Mouse (Mus musculus) CH12.LX (cell line): Measurements from ENCODE around the gene Hist1h1d.

Experiments
- CHD2 ChIP-seq: IDR thresholded peaks from 2 replicates; pipeline ENCODE4 v1.6.1; 2011; ENCODE audit warnings: low read length, improper control_type of control experiment
- CTCF ChIP-seq, 2 experiments: IDR thresholded peaks in 1 of 2; conservative IDR thresholded peaks in 1 of 2; 2 replicates each; pipeline ENCODE4 v1.5.1; 2011 to 2012; ENCODE audit warnings: low read depth in 2 of 2, low read length in 2 of 2, improper control_type of control experiment in 1 of 2, inconsistent platforms in 1 of 2, mild to moderate bottlenecking in 1 of 2, moderate library complexity in 1 of 2
- MAFK ChIP-seq: IDR thresholded peaks from 2 replicates; pipeline ENCODE4 v1.6.1; 2011; ENCODE audit warnings: low read length, improper control_type of control experiment; ENCODE audit not compliant: insufficient replicate concordance
- MAX ChIP-seq: IDR thresholded peaks from 2 replicates; pipeline ENCODE4 v1.6.1; 2011; ENCODE audit warnings: low read length, improper control_type of control experiment
- PAX5 ChIP-seq: IDR thresholded peaks from 2 replicates; pipeline ENCODE4 v1.6.1; 2012; ENCODE audit warnings: low read length, inconsistent platforms, mixed read lengths
- POLR2A ChIP-seq: IDR thresholded peaks from 2 replicates; pipeline ENCODE4 v1.6.1; 2011; ENCODE audit warnings: low read depth, mild to moderate bottlenecking, improper control_type of control experiment, low read length
- RAD21 ChIP-seq: IDR thresholded peaks from 2 replicates; pipeline ENCODE4 v1.6.1; 2011; ENCODE audit warnings: low read depth, mild to moderate bottlenecking, low read length, improper control_type of control experiment, moderate library complexity
- SMC3 ChIP-seq: IDR thresholded peaks from 2 replicates; pipeline ENCODE4 v1.6.1; 2011; ENCODE audit warnings: low read depth, low read length, improper control_type of control experiment
- TBP ChIP-seq: conservative IDR thresholded peaks from 2 replicates; pipeline ENCODE4 v1.6.1; 2011; ENCODE audit warnings: low read depth, low read length, improper control_type of control experiment
- TCF12 ChIP-seq: IDR thresholded peaks from 2 replicates; pipeline ENCODE4 v1.6.1; 2014; ENCODE audit warnings: low read depth, mild to moderate bottlenecking, inconsistent platforms, low read length, improper control_type of control experiment
- USF1 ChIP-seq: IDR thresholded peaks from 2 replicates; pipeline ENCODE4 v1.6.1; 2014; ENCODE audit warnings: low read depth, mild to moderate bottlenecking, inconsistent platforms, low read length, improper control_type of control experiment
- ZC3H11A ChIP-seq: IDR thresholded peaks from 2 replicates; pipeline ENCODE4 v1.6.1; 2012; ENCODE audit warnings: low read depth, mild to moderate bottlenecking, inconsistent platforms, low read length, improper control_type of control experiment
- ZKSCAN1 ChIP-seq: IDR thresholded peaks from 2 replicates; pipeline ENCODE4 v1.6.1; 2012; ENCODE audit warnings: low read depth, inconsistent platforms, low read length, improper control_type of control experiment, borderline replicate concordance

GRCm38 (mm10) chr13:23584331-23584730 is 31.3 kb downstream of the Hist1h1d start:
- TF ChIP-seq RAD21 (no peak), CTCF (conservative IDR thresholded peaks at IDR 0.05 in 1 of 2, IDR thresholded peaks at IDR 0.05 in 1 of 2; ENCODE audit: low read depth in 2 of 2, low read length in 2 of 2) (no peak), CHD2 (no peak), SMC3 (no peak), POLR2A (no peak), PAX5 (no peak), MAFK (no peak), TCF12 (no peak), USF1 (no peak), MAX (no peak), ZKSCAN1 (no peak), TBP (no peak), ZC3H11A (no peak)
